Mouse (Mus musculus): ENCODE measurements around the gene Kcnma1.

Kcnma1 gene

GRCm38 (mm10) chr14:23587451-23587850, 426.8 kb downstream of the Kcnma1 start:
- DNase-seq = no peak

GRCm38 (mm10) chr14:23583235-23583634, 431.1 kb downstream of the Kcnma1 start:
- peak; percentile 27 to 28 for DNase-seq

- DNase-seq = no peak
These were observed 433.0 kb downstream of the Kcnma1 start for GRCm38 (mm10) chr14:23581282-23581681.

GRCm38 (mm10) chr14:23575951-23576350, 438.3 kb downstream of the Kcnma1 start:
- DNase-seq = peak; percentile 32 to 47

GRCm38 (mm10) chr14:23574136-23574535, 440.2 kb downstream of the Kcnma1 start:
- no peak for DNase-seq

- no peak for DNase-seq
These were observed 440.9 kb downstream of the Kcnma1 start for GRCm38 (mm10) chr14:23573385-23573784.

GRCm38 (mm10) chr14:23572778-23573177, 441.5 kb downstream of the Kcnma1 start:
- no peak for DNase-seq

- no peak for DNase-seq
These were observed 444.0 kb downstream of the Kcnma1 start for GRCm38 (mm10) chr14:23570251-23570650.

GRCm38 (mm10) chr14:23565931-23566330, 448.4 kb downstream of the Kcnma1 start:
- no peak for DNase-seq

- no peak for DNase-seq
These were observed 449.8 kb downstream of the Kcnma1 start for GRCm38 (mm10) chr14:23564474-23564873.

GRCm38 (mm10) chr14:23563180-23563579, 451.1 kb downstream of the Kcnma1 start:
- no peak for DNase-seq

- no peak for DNase-seq
These were observed 458.6 kb downstream of the Kcnma1 start for GRCm38 (mm10) chr14:23555647-23556046.

- DNase-seq = peak; percentile 15 to 43
These were observed 461.9 kb downstream of the Kcnma1 start for GRCm38 (mm10) chr14:23552252-23552974.

- DNase-seq = no peak
These were observed 463.8 kb downstream of the Kcnma1 start for GRCm38 (mm10) chr14:23550467-23550866.

- no peak for DNase-seq
These were observed 472.2 kb downstream of the Kcnma1 start for GRCm38 (mm10) chr14:23542131-23542530.

- DNase-seq = no peak
These were observed 474.7 kb downstream of the Kcnma1 start for GRCm38 (mm10) chr14:23539621-23540020.

- no peak for DNase-seq
These were observed 480.9 kb downstream of the Kcnma1 start for GRCm38 (mm10) chr14:23533346-23533745.

GRCm38 (mm10) chr14:23531735-23532525, 482.4 kb downstream of the Kcnma1 start:
- DNase-seq = no peak

- DNase-seq = peak; percentile 60 to 71
These were observed 484.6 kb downstream of the Kcnma1 start for GRCm38 (mm10) chr14:23529720-23530119.

GRCm38 (mm10) chr14:23529229-23529628, 485.1 kb downstream of the Kcnma1 start:
- DNase-seq = no peak

- no peak for DNase-seq
These were observed 488.4 kb downstream of the Kcnma1 start for GRCm38 (mm10) chr14:23525910-23526309.

GRCm38 (mm10) chr14:23523825-23524491, 490.3 kb downstream of the Kcnma1 start:
- no peak for DNase-seq

GRCm38 (mm10) chr14:23522606-23523159, 491.6 kb downstream of the Kcnma1 start:
- DNase-seq = peak; percentile 80 to 87
